Mouse (Mus musculus): ENCODE data around the gene Tkfc.
"Not testable (repeated sequence)": the region's sequence is repeated elsewhere in the genome, so short reads cannot be mapped to it uniquely, and the experiment has no call there.

Gene Tkfc

DNA sequence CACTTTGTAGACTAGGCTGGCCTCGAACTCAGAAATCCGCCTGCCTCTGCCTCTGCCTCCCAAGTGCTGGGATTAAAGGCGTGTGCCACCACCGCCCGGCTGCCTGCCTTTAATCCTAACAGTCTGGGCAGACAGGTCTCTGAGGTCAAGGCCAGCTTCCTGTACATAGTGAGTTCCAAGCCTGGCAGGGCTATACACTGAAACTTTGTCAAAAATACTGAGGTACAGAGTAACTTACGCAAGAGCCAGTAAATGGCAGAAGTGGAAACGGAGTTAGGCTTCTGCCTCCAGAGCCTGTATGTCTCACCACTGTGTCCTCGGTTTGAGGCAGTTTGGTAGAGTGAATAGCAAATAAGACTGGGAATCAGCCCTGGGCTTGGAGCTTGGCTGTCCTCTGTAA, 18.2 kb downstream of the Tkfc start:
- DNase-seq (ENCODE audit: low read depth, low spot score) = no peak

DNA sequence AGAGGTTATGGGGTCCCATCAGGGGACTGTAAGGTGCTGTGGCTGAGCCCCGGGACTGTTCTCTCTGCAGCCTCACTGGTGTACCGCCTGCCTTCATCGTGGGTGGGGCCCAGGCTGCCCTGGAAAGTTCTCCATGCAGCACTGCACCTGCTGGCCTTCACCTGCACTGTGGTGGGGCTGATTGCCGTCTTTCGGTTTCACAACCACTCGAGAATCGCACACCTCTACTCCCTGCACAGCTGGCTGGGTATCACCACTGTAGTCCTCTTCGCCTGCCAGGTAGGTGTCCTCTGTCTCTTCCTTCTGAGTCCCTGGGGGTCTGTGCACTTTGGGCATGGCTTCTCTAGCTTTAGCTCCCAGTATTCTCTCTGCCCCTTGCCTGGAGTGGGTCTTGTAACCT, 20.3 kb downstream of the Tkfc start:
- no peak for DNase-seq (ENCODE audit: low read depth, low spot score)

DNA sequence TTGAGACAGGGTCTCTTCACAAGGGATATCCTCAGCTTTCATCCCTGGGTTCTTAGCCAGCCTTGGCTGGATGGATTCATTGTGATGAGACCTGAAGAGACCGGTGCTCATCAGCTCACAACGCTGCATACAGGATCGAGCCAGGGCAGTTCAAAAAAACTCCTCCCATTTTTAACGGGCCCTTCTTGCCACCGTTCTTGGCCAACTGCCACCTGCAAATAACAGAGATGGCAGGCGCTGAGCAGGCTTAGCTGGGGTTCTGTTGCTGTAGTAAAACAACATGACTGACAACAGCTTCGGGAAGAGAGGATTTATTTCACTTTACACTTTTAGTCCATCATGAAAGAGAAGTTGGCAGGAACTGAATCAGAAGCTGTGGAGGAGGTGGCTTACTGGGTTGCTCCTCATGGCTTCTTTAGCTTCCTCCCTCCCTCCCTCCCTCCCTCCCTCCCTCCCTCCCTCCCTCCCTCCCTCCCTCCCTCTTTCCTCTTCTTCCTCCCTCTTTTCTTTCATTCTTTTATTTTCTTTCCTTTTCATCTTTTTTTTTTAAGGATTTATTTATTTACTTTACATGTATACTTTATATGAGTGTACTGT, 21.8 kb downstream of the Tkfc start:
- DNase-seq (ENCODE audit: low read depth, low spot score) = no peak

DNA sequence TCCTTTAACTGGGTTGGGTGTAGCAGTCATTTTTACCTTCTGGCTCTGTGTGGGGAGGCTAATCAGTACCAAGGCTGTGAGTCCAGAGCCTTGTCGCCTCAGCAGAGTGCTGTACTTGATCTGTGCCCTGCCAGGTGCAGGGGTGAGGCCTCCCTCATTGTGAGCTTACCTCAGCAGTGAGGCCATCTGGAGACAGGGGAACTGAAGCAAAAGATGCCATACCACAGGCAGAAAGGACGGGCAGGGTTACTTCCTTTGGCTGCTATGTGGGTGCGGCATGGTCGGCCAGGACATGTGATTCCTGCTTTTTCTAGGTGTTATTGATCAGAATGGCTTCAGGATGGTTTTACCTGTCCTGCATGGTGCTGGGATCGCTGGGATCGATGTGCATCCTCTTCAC, 23.5 kb downstream of the Tkfc start:
- no peak for DNase-seq (ENCODE audit: low read depth, low spot score)

DNA sequence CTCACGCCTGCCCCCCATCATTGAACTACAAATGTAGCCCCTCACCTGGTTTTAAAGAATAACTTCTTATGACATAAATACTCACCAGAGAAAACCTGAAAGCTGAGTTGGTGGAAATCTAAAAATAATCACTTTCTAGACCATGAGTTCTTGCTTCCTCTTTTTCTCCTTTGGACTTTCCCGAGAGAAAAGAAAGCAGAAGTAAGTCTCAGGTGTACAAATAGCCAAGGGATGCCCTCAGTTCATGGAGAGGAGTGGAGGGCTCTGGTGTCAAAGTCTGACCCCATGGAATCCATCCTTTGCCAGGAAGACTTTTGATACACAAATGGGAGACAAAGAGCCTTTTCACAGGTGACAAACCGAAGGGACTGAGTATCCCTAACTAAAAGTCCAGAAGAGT, 24.7 kb downstream of the Tkfc start:
- DNase-seq (ENCODE audit: low read depth, low spot score) = no peak

DNA sequence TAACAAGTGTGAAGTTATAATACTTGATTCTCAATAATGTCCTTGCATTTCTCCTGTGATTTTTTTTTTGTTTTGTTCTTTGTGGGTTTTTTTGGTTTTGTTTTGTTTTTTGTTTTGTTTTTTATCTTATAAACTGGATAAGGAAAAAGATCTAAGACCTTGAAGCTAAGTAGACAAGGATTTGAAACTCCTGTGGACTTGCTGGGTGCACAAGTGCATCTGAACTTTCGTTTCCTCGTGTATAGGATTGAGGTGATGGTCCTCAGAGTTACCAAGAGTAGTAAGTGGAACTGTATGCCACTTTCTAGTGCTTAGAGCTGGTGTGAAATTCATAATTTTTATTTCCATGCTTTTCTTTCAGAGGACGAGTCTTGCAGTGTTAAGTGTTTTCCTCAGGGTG, 25.4 kb downstream of the Tkfc start:
- DNase-seq (ENCODE audit: low read depth, low spot score) = no peak

DNA sequence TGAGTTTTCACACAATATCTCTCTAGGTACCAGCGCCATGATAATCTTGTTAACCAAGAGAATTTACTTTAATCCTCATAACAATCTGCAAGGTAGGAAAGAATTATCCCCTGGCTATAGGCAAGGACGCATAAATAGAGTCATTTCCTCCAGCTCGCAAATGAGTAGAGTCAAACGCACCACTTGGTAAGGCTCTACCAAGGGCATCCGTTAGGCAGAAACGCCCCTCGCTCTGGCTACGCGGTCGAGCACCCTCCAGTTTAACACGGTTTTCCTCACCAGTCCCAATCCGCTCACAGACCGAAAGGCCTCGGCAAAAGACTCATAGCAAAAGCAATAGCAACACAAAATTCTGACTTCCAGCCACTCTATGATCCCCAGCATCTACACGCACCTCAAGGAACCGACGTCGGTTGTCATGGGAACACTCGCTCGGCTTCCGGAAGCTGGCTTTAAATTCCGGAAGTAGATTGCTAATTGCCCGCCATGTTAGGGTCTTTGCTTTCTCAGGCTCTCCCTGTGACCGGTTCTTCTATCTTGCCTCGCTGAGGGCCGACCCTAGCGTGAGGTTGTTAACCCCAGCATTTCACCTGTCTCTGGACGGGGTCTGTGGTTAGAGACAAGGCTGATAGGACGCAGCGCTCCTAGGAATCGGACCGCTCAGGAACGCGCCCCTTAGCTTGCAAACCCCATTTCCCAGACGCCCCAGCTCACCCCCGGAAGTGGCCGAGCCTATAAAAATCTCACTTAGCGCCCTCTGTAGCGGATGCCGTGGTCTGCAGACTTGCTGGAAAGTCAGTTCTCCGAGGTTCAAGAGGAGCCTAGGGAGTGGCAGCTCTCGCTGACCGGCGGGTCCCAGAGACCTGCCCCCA, 28.5 kb downstream of the Tkfc start, which contains the start of the genes Cyb561a3 and Tmem138:
TSS of gene Cyb561a3 (plus strand) at position 483 of the 872 bp plus-strand sequence.
TSS of gene Tmem138 (minus strand) at position 673 of the 872 bp plus-strand sequence.
- peak; percentile 98 for DNase-seq (ENCODE audit: low read depth, low spot score)

DNA sequence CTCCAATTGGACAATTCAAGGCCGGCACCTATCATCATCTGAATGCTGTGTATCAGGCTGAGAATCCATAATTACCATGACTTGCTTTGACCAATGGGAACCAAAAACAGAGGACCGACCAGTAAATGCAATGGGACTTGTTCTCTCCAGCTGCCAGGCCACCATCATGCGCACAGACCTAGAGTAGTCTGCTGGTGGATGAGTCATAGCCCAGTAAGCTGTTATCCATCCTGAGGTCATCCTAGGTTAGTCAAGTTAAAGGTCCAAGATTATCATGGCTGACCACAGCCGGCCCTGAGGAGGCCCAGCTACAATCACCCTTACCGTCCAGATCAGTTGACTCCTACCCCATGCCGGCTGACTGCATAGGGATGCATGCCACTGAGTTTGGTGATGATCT, 35.8 kb downstream of the Tkfc start:
- no peak for DNase-seq (ENCODE audit: low read depth, low spot score)

DNA sequence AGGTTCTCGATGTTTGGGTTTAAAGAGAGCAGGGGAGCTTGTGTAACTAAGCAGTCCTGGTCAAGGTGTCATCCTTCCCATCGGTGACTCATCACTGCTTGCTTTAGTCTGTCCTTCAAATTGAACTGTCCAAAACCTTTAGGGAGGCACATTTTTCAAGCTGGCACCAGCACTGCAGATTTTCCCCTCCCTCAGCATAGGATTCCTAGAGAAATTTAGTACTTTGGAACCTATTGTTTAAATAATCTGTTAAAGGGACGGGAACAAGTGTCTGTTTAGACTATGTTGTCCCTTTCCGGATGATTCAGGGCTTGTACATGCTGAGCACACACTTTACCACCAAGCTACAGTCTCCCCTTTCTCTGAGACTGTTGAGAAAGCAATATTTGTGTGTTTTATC, 40.2 kb downstream of the Tkfc start:
- no peak for DNase-seq (ENCODE audit: low read depth, low spot score)

DNA sequence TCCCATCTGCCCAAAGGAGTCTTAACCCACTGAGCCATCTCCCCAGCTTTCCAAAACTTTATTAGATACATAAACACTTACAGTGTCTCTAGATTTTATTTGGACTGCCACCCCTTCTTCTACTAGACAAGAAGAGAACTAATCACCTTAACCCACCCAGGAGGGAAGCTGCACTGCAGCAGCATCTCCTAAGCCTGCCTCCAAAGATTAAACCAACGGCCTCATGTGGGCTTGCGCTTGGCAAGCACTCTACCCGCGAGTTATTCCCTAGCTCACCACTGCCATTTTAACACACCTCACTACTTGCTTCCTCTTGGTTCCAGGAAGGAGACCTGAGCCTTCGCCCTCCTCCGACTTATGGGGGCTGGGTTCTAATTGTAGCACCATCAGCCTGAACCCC, 41.2 kb downstream of the Tkfc start:
- no peak for DNase-seq (ENCODE audit: low read depth, low spot score)

DNA sequence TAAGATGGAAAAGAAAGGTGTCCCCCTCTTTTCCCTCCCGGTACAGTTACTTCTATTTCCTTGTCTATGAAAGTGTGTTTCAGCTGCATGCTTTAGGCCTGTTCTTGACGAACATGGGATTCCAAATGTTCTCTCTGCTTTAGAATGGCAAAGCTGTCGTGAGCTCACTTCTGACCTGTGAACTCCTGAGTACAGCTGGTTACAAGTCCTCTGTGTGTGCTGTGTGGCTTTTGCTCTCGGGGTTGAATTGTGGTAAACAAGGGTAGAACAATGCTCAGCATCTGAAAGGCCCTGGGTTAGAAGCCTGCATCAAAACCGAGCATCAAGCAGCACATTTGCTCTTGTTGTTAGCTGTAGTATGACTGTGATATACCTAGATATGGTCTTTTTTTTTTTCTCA, 43.1 kb downstream of the Tkfc start:
- no peak for DNase-seq (ENCODE audit: low read depth, low spot score)

DNA sequence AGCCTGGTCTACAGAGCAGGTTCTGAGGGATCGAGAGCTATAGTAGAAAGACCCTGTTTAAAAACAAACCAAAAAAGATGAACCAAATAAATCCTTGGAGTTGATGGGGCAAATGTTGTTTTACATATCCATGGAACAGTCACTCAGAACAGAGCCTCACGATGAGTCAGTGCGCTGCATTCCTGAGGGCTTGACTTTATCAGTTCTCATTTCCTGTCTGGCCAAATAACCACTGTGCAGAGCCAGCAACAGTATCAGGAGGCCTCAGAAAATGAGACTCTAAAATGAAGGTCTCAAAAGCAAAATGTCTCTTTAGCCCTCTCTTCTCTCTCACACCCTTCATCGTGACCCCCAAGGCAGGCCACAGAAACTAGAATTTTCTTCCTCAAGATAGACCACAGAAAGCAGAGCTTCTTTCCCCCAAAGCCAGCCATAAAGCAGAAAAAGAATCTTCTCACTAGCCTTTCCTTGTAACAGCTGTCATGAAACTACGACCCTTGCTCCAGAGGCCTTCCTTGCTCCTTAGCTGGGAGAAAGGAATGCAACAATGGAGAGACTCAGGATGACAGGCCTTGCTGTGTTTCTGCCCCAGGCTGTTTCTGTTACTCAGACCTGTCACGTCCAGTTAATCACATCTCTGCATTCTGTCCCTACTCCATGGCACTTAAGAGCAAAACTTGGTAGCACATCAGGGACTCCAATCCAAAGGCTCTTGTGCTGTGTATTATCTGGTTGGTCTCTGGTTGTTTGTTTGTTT, 43.7 kb downstream of the Tkfc start:
- DNase-seq (ENCODE audit: low read depth, low spot score) = no peak

DNA sequence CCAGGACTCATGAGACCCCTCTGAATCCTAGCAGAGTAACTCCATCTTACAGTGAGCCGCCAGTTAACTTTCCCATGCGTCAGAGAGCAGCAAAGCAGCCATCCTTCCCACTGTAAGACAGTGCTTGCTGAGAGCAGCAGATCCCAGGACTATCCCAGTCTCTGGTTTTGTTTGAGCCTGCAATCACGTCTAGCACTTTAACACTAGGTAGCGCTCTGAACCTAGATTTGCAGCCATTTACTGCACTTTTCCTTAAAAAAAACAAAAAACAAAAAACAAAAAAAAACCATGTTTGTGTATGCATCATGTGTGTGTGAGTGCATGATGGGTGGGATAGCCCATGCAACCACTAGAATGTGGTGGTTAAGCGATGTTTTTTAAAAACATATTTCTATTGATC, 45.3 kb downstream of the Tkfc start:
- no peak for DNase-seq (ENCODE audit: low read depth, low spot score)

DNA sequence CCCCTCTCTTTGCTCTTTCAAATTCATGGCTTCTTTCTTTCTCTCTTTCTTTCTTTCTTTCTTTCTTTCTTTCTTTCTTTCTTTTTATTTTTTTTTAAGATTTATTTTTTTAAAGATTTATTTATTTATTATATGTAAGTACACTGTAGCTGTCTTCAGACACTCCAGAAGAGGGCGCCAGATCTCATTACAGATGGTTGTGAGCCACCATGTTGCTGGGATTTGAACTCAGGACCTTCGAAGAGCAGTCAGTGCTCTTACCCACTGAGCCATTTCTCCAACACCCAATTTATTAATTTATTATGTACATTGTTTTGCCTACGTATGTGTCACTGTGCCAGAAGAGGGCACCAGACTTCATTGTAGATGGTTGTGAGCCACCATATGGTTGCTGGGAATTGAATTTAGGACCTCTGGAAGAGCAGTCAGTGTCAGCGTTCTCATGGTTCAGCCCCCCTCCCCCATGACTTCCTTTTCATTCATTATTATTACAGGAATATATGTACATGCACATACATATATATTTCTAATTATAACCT, 47.5 kb downstream of the Tkfc start:
- not testable (repeated sequence) for DNase-seq (ENCODE audit: low read depth, low spot score)

DNA sequence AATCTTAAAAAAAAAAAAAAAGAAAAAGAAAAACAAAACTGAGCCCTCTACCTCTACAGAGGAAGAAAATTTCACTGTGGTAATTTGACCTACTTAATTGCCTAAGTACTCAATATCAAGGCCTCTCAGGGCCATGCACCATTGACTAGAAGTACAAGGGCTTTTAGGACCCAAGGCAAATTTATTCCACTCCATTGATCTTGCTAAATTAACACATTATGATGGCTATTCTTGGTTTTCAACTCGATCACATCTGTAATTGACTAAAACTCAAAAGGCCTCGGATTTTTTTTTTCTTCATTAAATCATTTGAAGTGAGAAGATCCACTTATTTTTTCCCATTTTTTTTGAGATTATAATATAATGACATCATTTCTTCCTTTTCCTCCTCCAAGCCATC, 48.0 kb downstream of the Tkfc start:
- DNase-seq (ENCODE audit: low read depth, low spot score) = no peak

DNA sequence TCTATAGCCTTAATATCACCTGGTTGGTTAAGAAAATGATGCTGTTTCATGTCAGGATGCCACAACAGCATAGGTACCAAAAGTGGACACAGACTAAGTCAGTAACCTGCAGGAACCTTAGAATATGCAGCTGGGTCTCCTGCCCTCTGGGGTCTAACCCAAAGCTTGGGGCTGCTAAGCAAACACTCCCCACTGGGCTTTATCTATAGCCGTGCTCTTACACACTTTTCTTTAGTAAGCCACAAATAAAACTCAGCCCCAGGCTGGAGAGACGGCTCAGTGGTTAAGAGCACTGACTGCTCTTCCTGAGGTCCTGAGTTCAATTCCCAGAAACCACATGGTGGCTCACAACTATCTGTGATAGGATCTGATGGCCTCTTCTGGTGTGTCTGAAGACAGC, 48.5 kb downstream of the Tkfc start:
- DNase-seq (ENCODE audit: low read depth, low spot score) = no peak

DNA sequence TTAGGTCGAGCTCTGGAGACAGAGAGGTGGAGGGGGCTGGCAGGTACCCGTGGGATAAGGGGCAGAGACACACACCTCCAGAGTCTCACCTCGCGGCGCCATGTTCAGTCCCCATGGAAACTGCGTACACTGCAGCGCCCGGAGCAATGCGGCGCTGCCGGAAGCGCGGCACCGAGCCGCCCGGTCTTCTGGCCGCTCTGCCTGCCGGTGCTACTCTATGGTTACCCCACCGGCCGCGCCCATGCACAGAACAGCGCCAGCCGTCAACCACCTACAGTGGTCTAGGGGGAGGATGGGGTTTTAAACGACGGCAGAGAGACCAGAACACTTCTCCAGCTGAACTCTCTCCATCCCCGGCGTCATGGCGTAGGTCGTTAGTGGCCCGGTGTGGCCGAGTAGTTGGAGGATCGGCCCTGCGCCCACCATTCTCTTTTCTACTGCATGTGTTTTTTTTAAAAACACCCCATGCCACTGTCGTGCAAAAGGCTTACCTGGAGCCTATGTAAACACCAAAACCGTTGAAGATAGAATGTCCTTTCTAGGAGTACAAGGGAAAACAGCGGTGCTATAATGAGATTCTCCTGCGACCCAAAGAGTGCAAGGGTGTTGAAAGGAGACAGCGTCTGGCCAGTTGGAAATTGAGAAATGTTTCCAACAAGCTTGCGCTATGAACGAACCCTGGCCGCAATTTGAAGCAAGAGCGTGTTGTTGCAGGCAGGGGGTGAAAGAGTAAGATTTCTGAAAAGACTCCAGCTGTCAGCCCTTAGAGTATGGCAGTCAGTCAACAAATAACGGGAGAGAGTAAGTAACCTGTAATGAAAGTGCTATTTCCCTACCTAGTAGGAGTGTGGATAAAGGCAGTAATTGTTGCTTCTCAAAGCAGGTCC, 49.6 kb downstream of the Tkfc start, which contains the start of gene Tmem216:
TSS of gene Tmem216 (minus strand) at position 615 of the 887 bp plus-strand sequence.
- peak; percentile 80 for DNase-seq (ENCODE audit: low read depth, low spot score)

DNA sequence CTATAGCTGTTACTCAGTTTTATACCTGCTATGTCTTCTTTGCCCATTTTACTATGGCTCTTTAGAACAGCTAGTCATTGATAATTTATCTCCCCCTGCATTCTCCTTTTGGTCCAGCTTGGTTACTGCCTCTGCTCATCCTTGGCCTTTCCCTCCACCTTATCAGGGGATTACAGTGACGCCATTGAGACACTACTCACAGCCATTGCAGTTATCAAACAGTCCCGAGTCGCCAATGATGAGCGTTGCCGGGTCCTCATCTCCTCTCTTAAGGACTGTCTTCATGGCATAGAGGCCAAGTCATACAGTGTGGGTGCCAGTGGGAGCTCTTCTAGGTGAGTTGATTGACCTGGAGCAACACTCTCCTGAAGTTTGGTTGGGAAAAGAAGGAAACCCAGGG, 66.0 kb downstream of the Tkfc start:
- DNase-seq (ENCODE audit: low read depth, low spot score) = no peak

Measured in telencephalon, adult 2 months (tissue).